Mouse (Mus musculus): ENCODE results near the gene Vamp3. TPM values are rescaled to one million over a fixed set of nuclear protein-coding genes. Genes with fewer than 3 reads are reported as not detected.
A peak's percentile ranks its signal among the peaks of the same experiment; 100 is the strongest.

The Vamp3 gene
- 66.4 and 80.9 TPM in 2 replicates for total RNA-seq (2017)

DNA sequence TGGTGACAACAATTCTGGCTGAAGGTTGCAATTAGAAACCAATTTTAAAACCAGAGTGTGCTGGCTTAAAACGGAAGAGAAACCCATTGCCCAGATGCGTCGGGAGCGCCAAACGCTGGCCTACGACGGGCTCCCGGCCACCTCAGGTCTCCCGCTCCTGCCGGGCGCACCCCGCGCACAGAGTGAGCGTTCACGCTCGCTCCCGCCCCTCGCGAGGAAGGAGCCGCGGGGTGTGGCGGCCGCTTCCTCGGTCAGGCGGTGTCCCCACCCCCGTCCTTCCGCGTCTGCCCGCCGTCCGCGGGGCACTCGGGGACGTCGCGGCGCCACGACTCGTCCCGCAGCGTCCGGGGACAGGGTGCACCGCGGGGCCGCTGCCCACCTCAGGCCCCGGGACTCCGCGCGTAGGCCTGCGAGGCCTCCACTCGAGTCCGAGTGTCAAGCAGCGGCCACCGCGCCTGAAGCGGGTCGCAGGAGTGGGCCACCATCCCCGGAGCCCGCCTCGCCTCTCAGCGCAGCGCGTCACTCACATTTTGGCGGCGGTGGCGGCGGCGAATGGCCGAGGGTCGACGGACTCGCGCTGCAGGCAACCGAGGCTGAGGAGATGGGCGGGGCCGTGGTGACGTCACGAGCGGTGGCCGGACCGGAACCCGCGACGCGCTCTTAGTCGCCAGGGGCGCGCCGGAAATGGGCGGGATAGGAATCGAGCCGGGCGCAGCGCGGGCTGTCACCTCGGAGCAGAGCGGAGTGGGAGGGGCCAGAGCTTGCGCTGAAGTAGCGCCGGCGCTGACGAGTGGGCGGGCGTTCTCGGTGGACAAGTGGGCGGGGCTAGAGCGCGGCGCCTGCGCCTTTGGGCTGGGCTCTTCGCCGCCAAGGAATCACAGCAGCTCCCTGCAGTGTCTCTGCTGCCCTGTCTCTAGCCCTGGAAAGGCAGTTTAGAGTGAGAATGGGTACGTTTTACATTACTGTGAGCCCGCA is at the start of gene Vamp3:
TSS of gene Vamp3 (minus strand) at position 617 of the 975 bp plus-strand sequence.
- peak; percentile 97 for ATAC-seq (replicated peaks; ENCODE audit: low read depth, poor library complexity, severe bottlenecking)

DNA sequence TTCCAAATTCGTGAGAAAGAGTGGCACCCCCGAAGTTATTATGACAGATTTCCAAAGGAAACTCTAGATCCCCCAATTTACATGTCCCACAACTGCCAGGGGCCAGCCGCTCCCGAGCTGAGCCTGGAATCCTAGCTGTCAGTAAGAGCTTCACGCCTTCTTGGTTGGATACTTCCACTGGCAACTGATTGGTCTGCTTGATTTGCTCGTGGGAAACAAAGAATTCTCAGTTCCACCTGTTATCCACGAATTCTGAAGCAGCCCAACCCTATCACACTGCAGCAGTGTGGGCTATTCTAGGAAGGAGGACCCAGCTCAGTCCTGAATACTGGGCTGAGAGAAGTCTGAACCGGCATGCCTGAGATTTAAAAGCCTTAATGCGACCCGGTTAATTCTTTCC is 48.7 kb upstream of the Vamp3 start:
- ATAC-seq (replicated peaks; ENCODE audit: low read depth, poor library complexity, severe bottlenecking) = no peak

DNA sequence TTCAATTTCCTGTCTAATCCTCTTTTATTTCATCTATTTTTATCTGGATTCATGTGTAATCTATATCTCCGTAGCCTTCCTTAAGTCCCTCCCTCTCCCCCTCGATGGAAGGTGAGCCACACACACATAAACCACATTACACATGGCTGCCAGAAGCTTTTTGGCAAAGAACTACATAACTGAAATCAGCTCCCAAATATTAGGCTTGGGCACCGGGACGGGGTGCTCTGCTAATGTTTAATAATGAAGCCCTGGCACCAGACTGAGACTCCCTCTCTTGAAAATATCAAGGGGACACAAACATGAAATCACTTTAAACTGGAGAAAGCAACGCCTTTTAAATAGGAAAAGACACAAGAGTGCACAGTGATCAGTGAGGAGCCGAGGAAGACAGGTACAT is 48.1 kb upstream of the Vamp3 start:
- ATAC-seq (replicated peaks; ENCODE audit: low read depth, poor library complexity, severe bottlenecking) = no peak

DNA sequence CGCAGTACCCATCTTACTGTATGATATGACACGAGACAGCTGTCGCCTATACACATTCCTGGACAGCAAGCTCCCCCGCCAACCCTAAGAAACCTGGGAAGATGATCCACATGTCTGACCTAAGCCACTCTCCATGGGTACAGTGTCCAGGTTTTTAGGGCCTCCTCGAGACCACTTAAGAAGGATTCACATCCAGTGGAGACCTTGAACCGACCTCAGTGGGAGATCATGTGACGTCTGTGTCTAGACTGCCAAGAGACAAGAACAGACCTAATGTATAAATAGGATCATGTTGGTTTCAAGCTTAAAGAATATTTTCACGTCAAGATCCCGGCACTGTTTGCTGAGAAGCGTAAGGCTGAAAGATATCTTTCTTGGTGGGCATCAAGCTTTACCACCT is 46.4 kb upstream of the Vamp3 start:
- ATAC-seq (replicated peaks; ENCODE audit: low read depth, poor library complexity, severe bottlenecking) = no peak

DNA sequence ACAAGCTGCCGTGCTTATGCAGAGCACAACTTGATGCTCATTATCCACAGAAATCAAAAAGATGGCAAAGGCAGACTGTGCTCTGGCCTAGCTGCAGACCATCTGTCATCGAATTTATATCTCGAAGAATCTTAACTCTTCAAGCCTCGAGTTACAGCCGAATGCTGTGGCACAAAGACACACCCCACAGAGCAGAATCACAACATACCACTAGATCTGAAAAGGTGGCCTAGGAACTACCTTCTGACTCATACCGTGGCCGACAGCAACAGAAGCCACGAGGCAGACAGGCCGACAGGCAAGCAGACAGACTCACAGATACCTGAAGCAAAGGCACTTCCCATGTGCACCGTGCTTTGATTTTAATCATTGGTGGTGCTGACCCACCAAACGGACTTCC is 45.9 kb upstream of the Vamp3 start:
- no peak for ATAC-seq (replicated peaks; ENCODE audit: low read depth, poor library complexity, severe bottlenecking)

DNA sequence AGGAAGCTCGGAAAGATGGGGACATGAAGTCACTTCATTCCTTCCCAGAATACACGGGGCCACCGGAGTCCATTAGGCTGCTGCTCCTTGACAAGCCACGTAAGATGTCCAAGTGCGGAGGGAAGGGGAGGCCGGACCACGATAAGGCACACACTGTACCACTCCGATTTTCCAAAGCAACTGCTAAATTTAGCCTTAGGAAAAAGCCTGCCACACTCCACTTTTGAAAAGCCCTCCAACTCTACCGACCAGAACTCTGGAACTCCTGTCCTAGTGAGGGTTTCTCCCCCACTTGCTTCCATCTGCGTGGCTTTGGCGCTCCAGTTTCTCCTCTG is 39.3 kb upstream of the Vamp3 start:
- ATAC-seq (replicated peaks; ENCODE audit: low read depth, poor library complexity, severe bottlenecking) = no peak

DNA sequence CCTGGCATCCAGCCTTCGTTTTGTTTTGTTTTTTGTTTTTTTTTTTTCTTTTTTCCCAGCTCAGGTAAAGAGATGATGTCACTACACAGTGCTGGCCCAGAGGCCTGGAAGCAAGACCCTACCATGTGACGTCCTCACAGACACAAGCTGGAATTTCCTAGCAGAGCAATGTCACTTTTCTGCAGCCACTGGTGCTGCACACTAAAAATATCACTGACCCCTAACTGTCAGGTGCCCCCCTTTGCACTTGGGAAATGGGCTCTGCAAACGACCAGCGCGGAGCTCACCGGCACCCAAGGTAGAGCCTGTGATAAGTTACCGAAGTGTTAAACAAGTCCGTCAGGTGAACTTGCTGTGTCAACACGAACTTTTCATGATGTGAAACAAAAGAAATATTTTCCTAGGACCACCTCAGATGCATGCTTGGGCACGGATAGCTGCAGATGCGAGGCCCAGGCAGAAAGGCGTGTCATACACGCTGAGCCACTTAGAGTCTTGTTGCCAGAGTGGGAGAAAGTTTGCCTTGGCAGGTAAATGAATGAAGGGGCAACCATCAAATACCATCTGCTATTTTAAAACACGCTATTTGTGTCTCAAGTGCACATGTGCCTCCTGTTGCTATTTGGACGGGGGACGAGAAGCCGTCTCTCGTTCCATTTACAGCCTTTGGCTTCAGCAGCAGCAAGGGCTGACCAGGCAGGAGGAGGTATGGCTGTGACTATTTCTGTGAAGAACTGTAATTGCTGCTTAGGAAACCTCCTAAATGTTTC is 38.8 kb upstream of the Vamp3 start:
- no peak for ATAC-seq (replicated peaks; ENCODE audit: low read depth, poor library complexity, severe bottlenecking)

DNA sequence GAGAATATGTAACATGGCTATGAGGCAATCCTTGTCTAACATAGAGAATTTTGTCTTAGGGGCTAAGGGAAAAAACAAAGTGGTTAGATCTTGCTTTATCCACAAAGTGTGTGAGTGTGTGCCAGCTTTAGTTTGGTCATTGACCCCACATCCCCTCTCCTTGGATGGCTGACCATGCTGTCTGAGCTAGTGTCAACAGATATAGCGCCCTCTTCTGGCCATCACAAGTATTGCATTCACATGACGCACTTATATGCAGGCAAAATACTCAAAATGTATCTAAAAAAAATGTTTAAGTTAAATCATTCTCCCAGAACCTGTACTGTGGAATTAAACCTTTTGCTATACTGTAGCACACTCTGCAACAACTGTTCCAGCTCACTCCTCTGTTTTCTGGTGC is 37.4 kb upstream of the Vamp3 start:
- ATAC-seq (replicated peaks; ENCODE audit: low read depth, poor library complexity, severe bottlenecking) = 0 out of 2 replicates have a peak, but pooled peaks have one; percentile 42

DNA sequence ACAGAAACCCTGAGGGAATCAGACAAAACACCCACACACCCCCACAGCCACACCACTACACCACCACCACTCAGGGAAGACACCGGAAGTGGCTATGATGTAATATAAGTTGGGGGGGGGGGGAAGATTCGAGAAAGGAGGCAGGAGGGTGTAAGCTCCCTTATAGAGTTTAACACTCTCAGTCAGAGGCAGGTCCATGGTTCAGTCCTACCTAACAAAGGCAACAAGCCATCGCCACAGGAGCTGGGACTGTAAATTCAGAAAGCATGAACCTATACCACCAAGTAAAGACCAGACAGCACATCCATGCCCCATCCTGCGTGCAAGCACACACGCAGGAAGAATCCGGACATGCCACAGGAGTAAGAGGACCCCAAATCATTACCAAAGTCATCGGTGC is 31.5 kb upstream of the Vamp3 start, which contains the start of gene Gm13090:
TSS of gene Gm13090 (plus strand) at position 301 of the 400 bp plus-strand sequence.
- no peak for ATAC-seq (replicated peaks; ENCODE audit: low read depth, poor library complexity, severe bottlenecking)

DNA sequence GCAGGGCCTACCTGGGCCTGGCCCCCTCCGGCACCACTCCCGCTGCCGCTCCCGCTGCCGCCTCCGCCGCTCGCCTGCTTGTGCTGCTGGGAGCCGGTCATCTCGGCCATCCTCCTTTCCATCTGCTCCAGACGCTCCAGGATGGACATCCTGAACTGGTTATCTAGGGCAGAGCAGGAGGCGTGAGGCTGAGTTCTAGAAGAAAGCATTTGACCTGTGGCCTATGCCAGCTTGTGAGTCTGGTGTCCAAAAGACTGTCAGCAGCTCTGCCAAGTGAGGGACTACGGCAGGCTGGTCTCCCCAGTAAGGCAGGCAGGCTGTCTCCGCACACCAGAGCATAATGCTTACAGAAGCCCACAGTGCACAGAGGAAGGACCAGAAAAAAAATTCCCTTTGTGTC is 31.1 kb upstream of the Vamp3 start:
- ATAC-seq (replicated peaks; ENCODE audit: low read depth, poor library complexity, severe bottlenecking) = no peak

DNA sequence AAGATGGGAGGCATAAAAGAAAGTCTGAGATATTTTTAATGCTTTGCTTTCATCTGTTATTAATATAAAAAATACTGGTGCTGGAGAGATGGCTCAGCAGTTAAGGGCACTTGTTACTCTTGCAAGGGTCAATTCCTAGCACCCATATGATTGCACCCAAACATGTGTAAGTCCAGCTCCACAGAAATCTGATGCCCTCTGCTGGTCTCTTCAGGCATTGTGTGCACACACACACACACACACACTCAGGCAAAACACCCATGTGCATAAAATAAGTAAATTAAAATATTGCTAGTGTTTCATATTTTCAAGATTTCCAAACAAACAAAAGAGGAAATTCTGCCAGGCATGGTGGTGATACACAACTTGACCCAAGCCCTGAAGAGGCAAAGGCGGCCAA is 29.6 kb upstream of the Vamp3 start:
- ATAC-seq (replicated peaks; ENCODE audit: low read depth, poor library complexity, severe bottlenecking) = no peak

DNA sequence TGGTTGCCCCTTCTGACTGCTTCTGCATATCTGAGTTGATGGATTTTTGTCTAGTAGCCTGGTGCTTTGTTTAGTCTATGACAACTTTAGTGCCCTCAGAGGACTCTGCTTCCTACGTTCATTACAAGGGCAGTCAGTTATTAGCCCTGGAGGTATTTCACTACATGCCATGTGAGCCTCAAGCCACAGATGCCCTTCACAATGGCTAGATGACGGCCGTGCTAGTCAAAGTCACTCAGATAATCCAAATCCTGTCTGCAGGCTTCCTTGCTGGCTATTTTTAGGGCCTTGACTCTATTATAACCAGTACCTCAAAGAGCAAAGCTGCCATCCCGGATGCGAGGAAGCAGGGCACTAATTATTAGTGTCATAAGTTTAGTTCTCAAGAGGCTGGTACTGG is 25.3 kb upstream of the Vamp3 start:
- ATAC-seq (replicated peaks; ENCODE audit: low read depth, poor library complexity, severe bottlenecking) = no peak

DNA sequence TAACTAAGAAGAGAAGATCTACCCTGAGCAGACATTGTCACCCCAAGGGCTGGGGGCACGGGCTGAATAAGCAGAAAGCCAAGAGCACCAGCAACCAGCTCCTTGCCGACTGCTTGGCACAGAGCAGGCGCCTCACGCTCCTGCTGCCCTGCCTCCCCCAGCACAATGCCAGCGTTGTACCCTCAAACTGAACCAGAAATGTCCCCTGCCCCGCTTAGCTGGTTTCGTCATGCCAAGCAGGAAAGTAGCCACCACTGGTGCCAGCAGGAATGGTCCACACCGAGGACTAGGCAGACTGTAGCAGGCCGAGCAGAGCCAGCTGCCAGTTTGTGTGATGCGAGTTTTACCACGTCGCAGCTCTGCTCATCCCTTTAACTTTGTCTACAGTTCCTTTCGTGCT is 24.2 kb upstream of the Vamp3 start:
- ATAC-seq (replicated peaks; ENCODE audit: low read depth, poor library complexity, severe bottlenecking) = no peak

DNA sequence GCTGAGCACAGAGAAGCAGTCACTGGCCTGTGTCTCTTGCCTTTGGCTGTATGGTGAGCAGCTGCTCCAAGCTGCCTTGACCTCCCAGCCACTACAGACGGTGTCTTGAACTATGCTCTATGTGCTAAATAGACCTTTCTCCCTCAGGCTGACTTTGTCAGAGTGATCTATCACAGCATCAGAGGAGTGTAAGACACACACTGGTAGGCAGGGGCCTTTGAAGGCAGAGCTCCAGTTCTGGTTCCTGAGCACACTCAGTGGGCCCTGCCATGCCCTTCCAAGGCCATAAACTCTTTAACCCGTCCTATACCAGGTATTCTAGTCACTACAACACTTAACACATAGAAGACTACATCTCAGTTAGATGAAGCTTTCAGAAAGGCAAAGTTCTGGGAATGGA is 23.6 kb upstream of the Vamp3 start:
- no peak for ATAC-seq (replicated peaks; ENCODE audit: low read depth, poor library complexity, severe bottlenecking)

DNA sequence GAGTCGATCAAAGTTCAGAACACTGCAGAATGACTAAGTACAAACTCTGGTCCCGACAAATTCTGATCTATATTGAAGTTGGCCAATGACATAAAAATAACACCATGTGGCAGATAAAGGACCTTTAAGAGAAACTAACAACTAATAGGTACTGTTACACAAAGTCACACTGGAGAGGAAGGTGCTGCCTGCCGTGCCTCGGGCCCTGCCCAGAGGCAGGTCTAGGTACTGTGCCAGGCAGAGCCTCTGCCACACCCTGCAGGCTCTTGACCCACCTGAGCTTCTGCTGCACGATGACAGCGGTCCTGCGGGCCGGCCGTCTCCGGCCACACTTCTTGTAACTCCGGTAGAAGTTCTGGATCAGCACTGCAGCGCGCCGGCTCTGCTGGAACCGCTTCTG is 17.1 kb upstream of the Vamp3 start:
- ATAC-seq (replicated peaks; ENCODE audit: low read depth, poor library complexity, severe bottlenecking) = no peak

DNA sequence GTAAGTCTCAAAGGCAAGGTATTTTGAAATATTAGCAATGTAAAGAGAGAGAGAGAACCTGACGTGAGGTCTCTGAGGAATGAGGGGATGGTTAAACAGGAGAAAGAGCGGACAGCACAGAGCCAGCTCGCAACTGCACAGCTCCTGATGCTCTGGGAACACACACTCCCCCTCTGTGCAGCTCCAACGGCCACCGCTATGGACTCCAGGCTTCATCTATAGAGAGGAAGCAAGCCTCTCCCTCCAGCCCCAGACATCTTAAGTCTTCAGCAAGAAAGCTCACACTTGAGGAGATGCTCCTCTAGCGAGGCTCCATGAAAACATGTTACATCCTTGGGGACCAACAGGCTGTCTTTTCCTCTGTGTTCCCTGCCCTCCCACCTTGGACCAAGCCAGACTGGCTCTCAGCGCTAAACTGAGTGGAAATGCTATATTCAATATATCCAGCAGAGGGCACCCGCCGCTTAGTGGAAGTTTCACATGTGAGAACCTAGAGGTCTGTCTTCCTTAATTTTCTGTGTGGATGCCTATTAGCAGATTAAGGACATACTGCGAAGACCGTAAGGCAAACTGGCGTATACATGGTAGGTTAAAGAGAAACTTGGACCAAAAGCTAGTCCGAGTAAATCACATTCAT is 15.5 kb upstream of the Vamp3 start:
- ATAC-seq (replicated peaks; ENCODE audit: low read depth, poor library complexity, severe bottlenecking) = peak; percentile 66

DNA sequence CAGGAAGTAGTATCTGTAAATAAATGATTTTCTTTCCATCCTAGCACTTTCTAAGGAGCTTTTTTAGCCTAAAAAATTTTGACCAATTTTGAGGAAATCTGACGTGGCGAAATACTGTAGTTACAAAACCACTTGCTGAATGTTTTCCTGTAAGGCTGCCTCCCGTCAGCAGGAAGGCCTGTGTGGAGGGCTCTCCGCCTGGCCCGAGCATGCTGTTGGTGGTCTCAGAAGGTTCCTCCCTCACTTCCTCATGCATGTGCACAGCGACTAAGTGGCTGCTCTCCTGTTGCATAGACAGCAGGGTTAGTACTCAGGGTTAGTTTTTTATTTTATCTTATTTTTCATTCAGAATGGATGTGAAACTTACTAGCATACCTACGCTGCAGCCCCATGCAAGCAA is 13.2 kb upstream of the Vamp3 start:
- peak; percentile 76 for ATAC-seq (replicated peaks; ENCODE audit: low read depth, poor library complexity, severe bottlenecking)

DNA sequence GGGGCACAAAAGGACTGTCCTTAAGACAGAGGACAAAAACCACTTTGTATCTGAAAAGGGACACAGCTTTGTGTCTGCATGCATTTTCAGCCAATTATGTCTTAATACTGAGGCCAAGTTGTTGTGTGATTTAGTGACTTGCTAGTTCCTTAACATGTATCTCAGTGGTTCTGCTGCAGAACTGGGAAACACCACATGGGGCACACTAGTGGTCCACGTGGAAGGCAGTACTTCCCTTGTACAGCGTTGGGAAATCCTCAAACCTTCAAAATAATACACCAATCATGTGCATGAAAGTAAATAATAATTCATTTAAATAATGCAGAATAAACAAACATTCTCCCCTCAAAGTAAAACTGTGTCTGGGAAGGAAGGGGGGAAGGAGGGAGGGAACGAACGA is 11.0 kb upstream of the Vamp3 start:
- ATAC-seq (replicated peaks; ENCODE audit: low read depth, poor library complexity, severe bottlenecking) = peak; percentile 68

DNA sequence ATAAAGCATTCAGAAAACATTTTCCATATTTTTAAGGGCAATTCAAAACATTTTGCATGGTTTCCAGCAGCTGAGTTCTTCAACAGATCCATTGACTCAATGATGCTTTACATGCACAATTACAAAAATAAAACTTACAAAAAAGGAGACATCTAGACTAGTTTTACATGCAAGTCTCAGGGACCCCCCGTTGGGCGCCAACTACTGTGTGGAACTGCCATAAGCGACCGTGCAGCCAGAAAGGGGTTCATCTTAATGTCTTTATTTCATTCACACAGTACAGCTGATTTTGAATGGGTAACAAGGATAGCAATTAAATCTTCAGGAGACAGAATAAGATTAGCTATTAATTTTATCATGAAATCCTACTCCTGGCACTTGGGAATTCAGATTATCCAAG is 1.8 kb upstream of the Vamp3 start:
- ATAC-seq (replicated peaks; ENCODE audit: low read depth, poor library complexity, severe bottlenecking) = no peak

DNA sequence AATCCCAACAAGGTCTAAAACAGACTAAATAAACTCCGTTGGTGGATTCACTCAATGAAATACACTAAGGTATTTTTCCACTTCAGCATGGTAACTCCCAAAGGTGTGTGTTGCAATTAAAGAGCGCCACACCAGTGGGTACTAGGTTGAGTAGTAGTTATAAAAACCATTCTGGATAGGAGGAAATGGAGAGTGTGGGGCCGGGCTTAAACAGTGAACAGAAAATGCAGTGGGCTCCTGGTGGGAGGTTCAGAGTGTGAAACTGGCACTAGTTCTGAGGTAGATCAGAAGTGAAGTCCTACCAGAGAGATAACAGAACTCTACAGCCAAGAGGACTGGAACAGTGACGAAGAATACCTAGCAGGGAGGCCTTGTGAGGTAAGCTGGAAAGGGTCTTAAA is 871 bp upstream of the Vamp3 start:
- ATAC-seq (replicated peaks; ENCODE audit: low read depth, poor library complexity, severe bottlenecking) = no peak

DNA sequence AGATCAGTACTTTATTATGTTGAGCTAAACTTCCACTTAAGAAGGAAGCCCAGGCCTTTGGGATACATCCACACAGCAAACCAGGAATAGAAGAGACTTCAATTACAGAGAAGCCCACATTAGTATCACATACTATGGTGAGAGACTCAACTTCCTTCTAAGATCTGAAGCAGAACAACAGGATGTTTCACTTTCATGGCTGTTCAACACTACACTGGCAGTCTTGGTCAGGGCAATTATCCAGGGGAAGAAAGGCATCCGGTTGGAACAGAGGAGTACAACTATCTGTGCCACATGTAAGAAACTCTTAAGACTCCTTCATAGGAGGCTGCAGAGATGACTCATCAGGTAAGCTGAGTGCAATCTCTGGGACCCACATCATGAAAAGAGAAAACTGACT is 6.6 kb downstream of the Vamp3 start:
- ATAC-seq (replicated peaks; ENCODE audit: low read depth, poor library complexity, severe bottlenecking) = peak; percentile 45
